Mouse (Mus musculus) ES-E14 (cell line): ENCODE data around the gene Pmepa1.

Experiments used
- CHD2 ChIP-seq: IDR thresholded peaks from 2 replicates; pipeline ENCODE4 v1.6.1; 2014; ENCODE audit warnings: mild to moderate bottlenecking, low read depth, low read length, inconsistent platforms
- HCFC1 ChIP-seq: IDR thresholded peaks from 2 replicates; pipeline ENCODE4 v1.6.1; 2012; ENCODE audit warnings: low read length, inconsistent platforms, borderline replicate concordance; ENCODE audit not compliant: insufficient read depth
- ZC3H11A ChIP-seq: IDR thresholded peaks from 2 replicates; pipeline ENCODE4 v1.6.1; 2012; ENCODE audit warnings: low read depth, mild to moderate bottlenecking, inconsistent platforms, low read length, borderline replicate concordance
- ZNF384 ChIP-seq: IDR thresholded peaks from 2 replicates; pipeline ENCODE4 v1.6.1; 2012; ENCODE audit warnings: low read depth, low read length, inconsistent platforms

DNA sequence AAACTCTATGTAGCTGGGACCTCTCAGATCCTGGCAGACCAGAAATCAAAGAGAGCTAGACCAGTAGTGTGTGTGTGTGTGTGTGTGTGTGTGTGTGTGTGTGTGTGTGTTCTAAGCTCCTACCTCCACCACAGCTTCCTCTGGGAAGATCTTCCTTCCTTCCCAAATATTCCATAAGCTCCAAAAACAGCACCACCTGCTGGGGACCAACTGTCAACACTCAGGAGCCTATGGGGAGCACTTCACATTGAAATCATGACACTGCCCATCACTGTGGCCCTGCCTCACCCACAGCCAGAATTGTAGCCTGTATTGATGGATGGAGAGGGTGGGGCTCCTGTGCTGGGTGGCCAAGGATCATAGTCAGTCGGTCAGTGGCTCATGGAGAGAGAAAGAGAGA, 38.0 kb upstream of the Pmepa1 start:
- TF ChIP-seq ZC3H11A (no peak), ZNF384 (no peak), CHD2 (no peak), HCFC1 (no peak)
